Mouse (Mus musculus) midbrain, embryonic 11.5 days (tissue): ENCODE measurements around the gene Fryl. TPM values are rescaled to one million over a fixed set of nuclear protein-coding genes. Genes with fewer than 3 reads are reported as not detected.
A peak's percentile ranks its signal among the peaks of the same experiment; 100 is the strongest.

Experiments used
- ATAC-seq: fragments of 200-750 bp; cut with Nextera tagmentation; 2 replicates; pipeline ENCODE4 v1.8.0; 2017; ENCODE audit warnings: moderate TSS enrichment, moderate library complexity; ENCODE audit not compliant: low FRiP score
- DNase-seq: peaks from one replicate; pipeline ENCODE4 v3.0.0; 2015; ENCODE audit warnings: low spot score; ENCODE audit errors: missing footprints
- H3K27ac ChIP-seq: fragments of 300-500 bp; sonication (generic); 2 replicates; pipeline ENCODE4 v1.5.1; 2014; ENCODE audit warnings: low read depth, low read length
- H3K27me3 ChIP-seq: fragments of 300-500 bp; sonication (generic); 2 replicates; pipeline ENCODE4 v1.6.1; 2014; ENCODE audit warnings: mild to moderate bottlenecking, low read length, moderate library complexity, mixed read lengths; ENCODE audit not compliant: control insufficient read depth, insufficient read depth
- H3K36me3 ChIP-seq: fragments of 300-500 bp; sonication (generic); 2 replicates; pipeline ENCODE4 v1.6.1; 2014; ENCODE audit warnings: mild to moderate bottlenecking, low read length, moderate library complexity, mixed read lengths; ENCODE audit not compliant: control insufficient read depth, insufficient read depth
- H3K4me1 ChIP-seq: fragments of 300-500 bp; sonication (generic); 2 replicates; pipeline ENCODE4 v1.6.1; 2014; ENCODE audit warnings: low read length; ENCODE audit not compliant: control insufficient read depth, insufficient read depth
- H3K4me2 ChIP-seq: fragments of 300-500 bp; sonication (generic); 2 replicates; pipeline ENCODE4 v1.6.1; 2014; ENCODE audit warnings: mild to moderate bottlenecking, moderate library complexity
- H3K4me3 ChIP-seq: fragments of 300-500 bp; sonication (generic); 2 replicates; pipeline ENCODE4 v1.5.1; 2014; ENCODE audit warnings: low read depth, low read length
- H3K9ac ChIP-seq: fragments of 300-500 bp; sonication (generic); 2 replicates; pipeline ENCODE4 v1.6.1; 2014; ENCODE audit warnings: low read length
- H3K9me3 ChIP-seq: fragments of 300-500 bp; sonication (generic); 2 replicates; pipeline ENCODE4 v1.6.1; 2016; ENCODE audit warnings: low read length; ENCODE audit not compliant: control insufficient read depth
- WGBS: fragments of 180-500 bp; shearing (Covaris S2); extraction: QIAGEN DNeasy Blood & Tissue Kit; methylation state at CpG from one replicate; pipeline ENCODE4 v1.1.7; 2014; 5-methylcytosine and 5-hydroxymethylcytosine counted together
- polyA plus RNA-seq: library from polyadenylated mRNA; unstranded; fragments of >200 nt; fragmentation: Nextera tagmentation; extraction: Ambion mirVana; gene quantifications from 2 replicates; pipeline ENCODE4 v1.2.1, GENCODE M21; 2014

Gene Fryl
- polyA plus RNA-seq, 1 experiment from 2014 or later = 39.0 TPM

DNA sequence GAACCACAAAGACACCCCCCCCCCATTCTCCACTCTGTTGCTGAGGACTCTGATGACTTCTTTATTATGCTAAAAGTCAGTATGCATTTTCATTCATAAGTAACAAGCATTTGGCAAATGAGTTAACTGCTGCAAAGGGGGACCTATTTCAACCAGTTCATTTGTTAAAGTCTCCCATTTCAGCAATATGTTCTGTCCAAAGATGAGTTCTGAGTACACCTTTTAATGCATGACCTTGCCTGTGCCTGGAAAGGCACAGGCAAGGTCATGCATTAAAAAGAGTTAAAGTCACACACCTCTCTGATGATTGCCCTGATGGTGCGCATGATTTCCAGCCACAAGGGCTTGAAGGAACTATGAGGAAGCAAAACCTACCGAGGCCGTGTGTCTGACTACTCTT, 36.7 kb downstream of the Fryl start:
- 95% methylated on average over 3 of the region's 3 CpGs for WGBS
- no peak overlapping the region for H3K4me2 ChIP-seq
- H3K36me3 ChIP-seq = 0 out of 2 replicates have a peak, but pooled peaks cover 6% of the 10 kb centered on the region
- no peak overlapping the region for H3K9ac ChIP-seq
- no peaks in the 10 kb centered on the region for H3K9me3 ChIP-seq
- H3K27ac ChIP-seq = no peak overlapping the region
- ATAC-seq (no peak), DNase-seq (no peak)
- H3K27me3 ChIP-seq = no peaks in the 10 kb centered on the region
- no peak overlapping the region for H3K4me3 ChIP-seq
- no peaks in the 10 kb centered on the region for H3K4me1 ChIP-seq

DNA sequence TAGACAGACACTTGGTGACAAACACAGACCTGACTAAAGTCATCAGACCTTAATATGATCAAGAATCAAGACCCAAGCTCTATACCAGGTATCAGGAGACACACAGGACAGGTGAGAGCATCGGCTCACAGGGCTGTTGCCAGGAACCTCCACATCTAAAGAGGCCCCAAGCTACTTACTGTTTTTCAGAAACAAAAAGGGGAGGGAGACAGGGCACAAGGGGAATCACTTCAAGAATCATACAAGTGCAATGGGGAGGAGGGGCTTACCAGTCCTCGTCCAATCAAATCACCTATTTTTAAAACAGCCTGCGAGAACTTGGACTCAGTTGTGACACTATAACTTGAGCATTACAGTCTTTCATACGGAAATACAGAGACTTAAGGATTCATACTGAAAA, 38.4 kb downstream of the Fryl start:
- Histone ChIP-seq H3K36me3 (0 out of 2 replicates have a peak, but pooled peaks cover 6% of the 10 kb centered on the region), H3K4me1 (no peaks in the 10 kb centered on the region), H3K9me3 (no peaks in the 10 kb centered on the region), H3K27ac (no peak overlapping the region), H3K4me3 (no peak overlapping the region), H3K9ac (no peak overlapping the region), H3K27me3 (no peaks in the 10 kb centered on the region), H3K4me2 (no peak overlapping the region)
- 87% methylated on average over 4 of the region's 4 CpGs for WGBS
- DNase-seq = peak; percentile 79
- no peak for ATAC-seq

DNA sequence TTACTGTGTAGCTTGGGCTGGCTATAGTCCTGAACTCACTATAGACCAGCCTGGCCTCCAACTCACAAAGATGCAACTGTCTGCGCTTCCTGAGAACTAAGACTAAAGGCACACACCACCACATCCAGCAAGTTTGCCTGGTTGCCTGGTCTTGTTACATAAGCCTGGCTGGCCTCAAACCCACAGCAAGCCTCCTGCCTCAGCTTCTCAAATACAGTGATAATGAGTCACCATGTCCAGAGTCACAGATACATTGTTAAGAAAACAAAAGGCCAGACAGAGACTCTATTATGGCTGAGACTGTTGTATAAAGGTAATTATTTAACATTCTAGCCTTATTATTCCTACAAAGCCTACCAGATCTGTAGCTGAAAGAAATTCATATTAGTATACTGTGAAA, 39.3 kb downstream of the Fryl start:
- DNase-seq (peak; percentile 17), ATAC-seq (no peak)
- H3K9ac ChIP-seq = no peak overlapping the region
- H3K36me3 ChIP-seq = 0 out of 2 replicates have a peak, but pooled peaks cover 6% of the 10 kb centered on the region
- 94% methylated on average over 1 of the region's 1 CpGs for WGBS
- no peak overlapping the region for H3K4me2 ChIP-seq
- H3K9me3 ChIP-seq = no peaks in the 10 kb centered on the region
- no peak overlapping the region for H3K4me3 ChIP-seq
- H3K27me3 ChIP-seq = no peaks in the 10 kb centered on the region
- no peaks in the 10 kb centered on the region for H3K4me1 ChIP-seq
- no peak overlapping the region for H3K27ac ChIP-seq

GRCm38 (mm10) chr5:73216014-73216413, 40.4 kb downstream of the Fryl start:
- Histone ChIP-seq H3K4me2 (no peak overlapping the region), H3K27me3 (no peaks in the 10 kb centered on the region), H3K9me3 (no peaks in the 10 kb centered on the region), H3K27ac (no peak overlapping the region), H3K4me1 (no peaks in the 10 kb centered on the region), H3K36me3 (0 out of 2 replicates have a peak, but pooled peaks cover 6% of the 10 kb centered on the region), H3K4me3 (no peak overlapping the region), H3K9ac (no peak overlapping the region)
- ATAC-seq (no peak), DNase-seq (no peak)
- WGBS = 93% methylated on average over 9 of the region's 9 CpGs

DNA sequence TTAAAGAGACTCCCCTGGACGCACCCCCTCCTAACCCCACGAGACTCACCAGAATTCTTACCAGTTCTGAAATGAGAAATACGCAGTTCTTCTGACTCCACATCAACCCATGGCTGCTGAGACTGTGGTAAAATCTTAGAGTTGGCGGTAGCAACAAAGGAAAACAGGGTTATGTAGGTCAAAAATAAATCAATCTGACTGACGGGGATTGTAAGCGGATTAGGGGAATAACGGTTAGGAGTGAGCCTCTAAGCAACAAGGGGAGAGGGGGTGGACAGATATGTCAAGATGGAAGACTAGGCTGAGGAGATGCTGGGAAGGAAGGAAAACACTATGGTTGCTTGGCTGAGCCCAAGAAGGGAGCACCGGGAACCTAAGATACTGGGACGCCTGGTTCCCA, 44.0 kb downstream of the Fryl start:
- no peaks in the 10 kb centered on the region for H3K36me3 ChIP-seq
- 82% methylated on average over 9 of the region's 9 CpGs for WGBS
- ATAC-seq = no peak

GRCm38 (mm10) chr5:73211961-73212360, 44.5 kb downstream of the Fryl start:
- H3K27me3 ChIP-seq = no peaks in the 10 kb centered on the region
- no peak overlapping the region for H3K27ac ChIP-seq
- no peak overlapping the region for H3K9ac ChIP-seq
- 93% methylated on average over 15 of the region's 15 CpGs for WGBS
- H3K36me3 ChIP-seq = no peaks in the 10 kb centered on the region
- no peaks in the 10 kb centered on the region; the same call in 1 of the 2 replicates for H3K4me1 ChIP-seq
- no peak overlapping the region for H3K4me2 ChIP-seq
- no peak for DNase-seq
- no peaks in the 10 kb centered on the region for H3K9me3 ChIP-seq
- no peak overlapping the region for H3K4me3 ChIP-seq
- ATAC-seq = no peak

More for the DNA sequence above, 44.0 kb downstream of the Fryl start:
- no peaks in the 10 kb centered on the region for H3K9me3 ChIP-seq
- H3K4me1 ChIP-seq = no peaks in the 10 kb centered on the region; the same call in 1 of the 2 replicates
- H3K27me3 ChIP-seq = no peaks in the 10 kb centered on the region
- no peak overlapping the region for H3K9ac ChIP-seq
- H3K27ac ChIP-seq = no peak overlapping the region
- no peak overlapping the region for H3K4me3 ChIP-seq
- no peak overlapping the region for H3K4me2 ChIP-seq
- DNase-seq = peak; percentile 75

DNA sequence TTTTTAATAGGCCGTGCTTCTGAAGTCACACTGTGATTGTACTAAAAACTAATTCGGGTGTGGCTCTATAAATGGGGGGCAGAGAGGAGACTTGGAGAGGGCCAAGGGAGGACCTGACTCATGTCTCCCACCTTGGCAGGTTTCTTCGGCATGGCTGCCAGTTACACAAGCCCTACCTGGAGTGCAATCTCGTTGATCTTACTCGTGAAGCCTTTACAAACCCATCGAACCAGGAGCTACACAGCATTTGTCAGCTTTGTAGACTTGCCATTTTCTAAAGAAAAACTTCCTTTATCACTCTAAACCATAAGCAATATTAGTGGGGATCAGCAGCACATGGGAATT, 45.5 kb downstream of the Fryl start:
- Histone ChIP-seq H3K36me3 (no peaks in the 10 kb centered on the region), H3K27ac (no peak overlapping the region), H3K9ac (no peak overlapping the region), H3K4me1 (no peaks in the 10 kb centered on the region; the same call in 1 of the 2 replicates), H3K4me3 (no peak overlapping the region), H3K9me3 (no peaks in the 10 kb centered on the region), H3K27me3 (no peaks in the 10 kb centered on the region), H3K4me2 (no peak overlapping the region)
- ATAC-seq = no peak
- WGBS = 98% methylated on average over 6 of the region's 6 CpGs
- DNase-seq = peak; percentile 69

GRCm38 (mm10) chr5:73210127-73210970, 46.1 kb downstream of the Fryl start:
- H3K4me1 ChIP-seq = no peaks in the 10 kb centered on the region; the same call in 1 of the 2 replicates
- H3K9me3 ChIP-seq = no peaks in the 10 kb centered on the region
- H3K27ac ChIP-seq = no peak overlapping the region
- ATAC-seq (no peak), DNase-seq (peak; percentile 74)
- no peaks in the 10 kb centered on the region for H3K27me3 ChIP-seq
- H3K4me3 ChIP-seq = no peak overlapping the region
- H3K9ac ChIP-seq = no peak overlapping the region
- WGBS = 92% methylated on average over 22 of the region's 22 CpGs
- no peaks in the 10 kb centered on the region for H3K36me3 ChIP-seq
- H3K4me2 ChIP-seq = no peak overlapping the region

DNA sequence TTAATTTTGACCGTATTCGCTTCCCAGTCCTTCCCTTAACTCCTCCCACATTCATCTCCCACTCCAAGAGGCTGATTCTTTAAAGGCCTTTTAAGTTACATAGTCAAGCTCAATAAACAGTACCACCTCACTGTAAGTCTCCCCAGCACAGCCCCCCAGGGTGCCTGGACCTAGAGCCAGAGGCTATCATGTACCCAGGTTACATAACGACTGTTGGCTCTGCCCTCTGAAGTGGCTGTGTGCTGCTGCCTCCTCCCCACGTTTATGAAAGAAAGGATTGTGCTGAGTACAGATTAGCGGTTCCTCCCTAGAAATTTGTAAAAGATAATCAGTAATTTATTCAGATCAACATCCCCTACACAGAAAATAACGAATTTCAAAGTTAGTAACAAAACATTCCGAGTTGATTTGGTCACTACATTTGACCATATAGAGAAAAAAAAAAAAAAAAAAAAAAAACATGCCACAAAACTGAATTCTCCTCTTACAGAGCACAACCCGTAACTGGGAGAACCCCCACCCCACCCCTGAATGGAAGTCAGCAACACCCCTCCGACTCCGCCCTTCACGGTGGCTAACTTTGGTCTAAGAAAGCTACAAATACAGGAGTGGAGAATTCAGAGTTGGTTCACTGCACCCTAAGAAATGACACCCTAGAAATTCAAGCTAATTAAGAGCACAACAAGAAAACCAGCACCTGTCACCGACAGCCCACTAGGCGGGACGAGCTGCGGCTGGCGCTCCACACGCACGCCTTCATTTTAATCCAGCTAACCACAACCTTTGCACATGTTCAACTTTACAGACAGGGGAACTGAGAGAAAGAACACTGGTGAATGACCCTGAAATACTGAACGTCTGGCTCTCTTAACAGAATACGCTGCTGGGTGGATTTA, 47.0 kb downstream of the Fryl start:
- 73% methylated on average over 20 of the region's 20 CpGs for WGBS
- H3K27me3 ChIP-seq = no peaks in the 10 kb centered on the region
- no peaks in the 10 kb centered on the region for H3K36me3 ChIP-seq
- peak; percentile 45 for DNase-seq
- H3K9ac ChIP-seq = no peak overlapping the region
- no peak overlapping the region for H3K27ac ChIP-seq
- H3K9me3 ChIP-seq = no peaks in the 10 kb centered on the region
- no peaks in the 10 kb centered on the region; the same call in 1 of the 2 replicates for H3K4me1 ChIP-seq
- H3K4me3 ChIP-seq = no peak overlapping the region
- ATAC-seq = no peak
- H3K4me2 ChIP-seq = no peak overlapping the region
